Mouse (Mus musculus): ENCODE data around the gene Adat1.

DNA sequence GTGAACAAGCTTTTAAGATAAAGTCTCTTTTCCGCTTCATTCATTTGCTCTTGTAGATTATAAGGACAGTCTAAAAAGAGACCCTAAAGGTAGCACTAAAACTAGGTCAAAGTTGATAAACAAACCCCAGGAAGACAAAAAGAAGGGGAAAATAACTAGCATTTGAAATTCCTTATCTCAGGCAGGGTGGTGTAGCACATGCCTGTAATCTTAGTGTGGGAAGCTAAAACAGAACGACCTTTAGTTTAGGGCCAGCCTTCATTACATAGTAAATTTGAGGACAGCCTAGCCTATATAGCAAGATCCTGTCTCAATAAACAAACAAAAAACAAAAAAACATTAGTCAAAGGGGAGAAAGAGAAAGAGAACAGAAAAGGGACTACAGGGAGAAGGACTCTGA is 15.6 kb upstream of the Adat1 start:
- TF ChIP-seq POLR2A (IDR thresholded peaks at IDR 0.05; ENCODE audit: borderline replicate concordance, low read depth, low read length) (no peak), CTCF (IDR thresholded peaks at IDR 0.05; ENCODE audit: low read depth, low read length) (no peak)

Measured in bone marrow macrophage, adult 2 months (primary cell).